Mouse (Mus musculus): ENCODE results near the gene Ube2o.

DNA sequence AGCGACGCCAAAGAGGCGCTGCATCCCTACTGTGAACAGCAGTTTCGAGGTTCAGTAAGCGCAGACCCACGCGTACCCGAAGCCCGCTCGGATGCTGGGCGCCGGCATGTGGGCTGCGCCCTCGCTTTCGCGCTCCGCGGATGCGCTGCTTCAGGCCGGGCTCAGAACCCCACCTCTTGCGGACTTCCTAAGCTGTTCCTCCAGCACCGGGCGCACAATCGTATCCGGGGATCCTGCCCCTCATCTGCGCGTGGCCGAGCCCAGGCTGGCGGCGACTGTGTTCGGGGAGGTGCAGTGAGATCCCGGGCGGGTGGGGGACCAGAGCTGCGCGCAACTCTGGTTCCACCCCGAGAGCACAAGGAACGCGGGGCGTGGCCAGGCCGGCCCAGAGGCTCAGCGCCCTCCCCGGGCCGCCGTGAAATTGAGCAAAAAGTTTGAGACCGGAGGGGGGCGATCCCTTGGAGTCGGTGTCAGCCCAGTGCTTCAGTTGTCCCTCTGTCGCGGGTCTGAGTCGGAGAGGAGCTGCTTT, 48.4 kb downstream of the Ube2o start:
- peak; percentile 51 for TF ChIP-seq CTCF (IDR thresholded peaks at IDR 0.05; ENCODE audit: low read depth)
- TF ChIP-seq EP300 (IDR thresholded peaks at IDR 0.05; ENCODE audit: low read depth), result no peak
